Mouse (Mus musculus): ENCODE results near the gene Zfp143.
"Not testable (repeated sequence)": the region's sequence is repeated elsewhere in the genome, so short reads cannot be mapped to it uniquely, and the experiment has no call there.

The Zfp143 gene

GRCm38 (mm10) chr7:110061199-110061751, at the start of gene Zfp143:
Gene Zfp143, plus strand, starts transcription at chr7:110061217.
- DNase-seq (ENCODE audit: low spot score) = peak; percentile 100

- no peak for DNase-seq (ENCODE audit: low spot score)
Measured at GRCm38 (mm10) chr7:110011417-110011816, 49.6 kb upstream of the Zfp143 start.

- no peak for DNase-seq (ENCODE audit: low spot score)
Measured at GRCm38 (mm10) chr7:110014272-110014671, 46.7 kb upstream of the Zfp143 start.

GRCm38 (mm10) chr7:110018117-110018630, 42.8 kb upstream of the Zfp143 start, which contains the start of gene Ipo7:
Gene Ipo7, plus strand, starts transcription at chr7:110018274.
- DNase-seq (ENCODE audit: low spot score) = peak; percentile 77

GRCm38 (mm10) chr7:110018631-110019482, 42.2 kb upstream of the Zfp143 start:
- no peak for DNase-seq (ENCODE audit: low spot score)

- DNase-seq (ENCODE audit: low spot score) = no peak
Measured at GRCm38 (mm10) chr7:110023553-110023952, 37.5 kb upstream of the Zfp143 start.

- no peak for DNase-seq (ENCODE audit: low spot score)
Measured at GRCm38 (mm10) chr7:110026594-110026993, 34.4 kb upstream of the Zfp143 start.

GRCm38 (mm10) chr7:110028826-110029225, 32.2 kb upstream of the Zfp143 start:
- no peak for DNase-seq (ENCODE audit: low spot score)

GRCm38 (mm10) chr7:110030342-110030741, 30.7 kb upstream of the Zfp143 start:
- DNase-seq (ENCODE audit: low spot score) = no peak

- DNase-seq (ENCODE audit: low spot score) = not testable (repeated sequence)
Measured at GRCm38 (mm10) chr7:110057723-110058122, 3.3 kb upstream of the Zfp143 start.

GRCm38 (mm10) chr7:110059092-110059785, 1.8 kb upstream of the Zfp143 start:
- DNase-seq (ENCODE audit: low spot score) = no peak

- DNase-seq (ENCODE audit: low spot score) = no peak
Measured at GRCm38 (mm10) chr7:110060106-110060668, 830 bp upstream of the Zfp143 start.

- DNase-seq (ENCODE audit: low spot score) = no peak
Measured at GRCm38 (mm10) chr7:110060669-110061198, 283 bp upstream of the Zfp143 start.

GRCm38 (mm10) chr7:110061752-110062273, 796 bp downstream of the Zfp143 start:
- peak; percentile 42 for DNase-seq (ENCODE audit: low spot score)

GRCm38 (mm10) chr7:110063731-110064130, 2.7 kb downstream of the Zfp143 start:
- no peak for DNase-seq (ENCODE audit: low spot score)

GRCm38 (mm10) chr7:110069070-110069469, 8.1 kb downstream of the Zfp143 start:
- DNase-seq (ENCODE audit: low spot score) = no peak

GRCm38 (mm10) chr7:110078168-110078567, 17.2 kb downstream of the Zfp143 start:
- no peak for DNase-seq (ENCODE audit: low spot score)

- DNase-seq (ENCODE audit: low spot score) = peak; percentile 29
Measured at GRCm38 (mm10) chr7:110083386-110084165, 22.6 kb downstream of the Zfp143 start.

- no peak for DNase-seq (ENCODE audit: low spot score)
Measured at GRCm38 (mm10) chr7:110085217-110085616, 24.2 kb downstream of the Zfp143 start.

GRCm38 (mm10) chr7:110087914-110088313, 26.9 kb downstream of the Zfp143 start:
- DNase-seq (ENCODE audit: low spot score) = no peak

- no peak for DNase-seq (ENCODE audit: low spot score)
Measured at GRCm38 (mm10) chr7:110091670-110092069, 30.7 kb downstream of the Zfp143 start.

Data from layer of hippocampus, adult 9-10 months (tissue).